24 mouse cellular contexts compared by ENCODE assay signal in genomic region chrX:166341795-166342194, GRCm38 (mm10).
"Had no signal": no experiment of that assay in that cellular context is flagged by ENCODE, and none has a peak within 500 bp of the region (broad histone marks: within the 10 kb centered on the region; RNA-seq: fewer than 3 reads in every experiment).

No protein-coding gene starts in this region.

- H3K36me3 ChIP-seq: heart, embryonic 13.5 days; heart, embryonic 15.5 days; hindbrain, embryonic 10.5 days; hindbrain, embryonic 12.5 days; intestine, embryonic 15.5 days; limb, embryonic 10.5 days; limb, embryonic 12.5 days had no signal

- H3K9me3 ChIP-seq: heart, embryonic 13.5 days; heart, embryonic 15.5 days; hindbrain, embryonic 10.5 days; hindbrain, embryonic 12.5 days; intestine, embryonic 15.5 days; limb, embryonic 10.5 days; limb, embryonic 12.5 days had no signal

- H3K27ac ChIP-seq: gastrocnemius, adult 2 months; heart, adult 2 months; heart, embryonic 13.5 days; heart, embryonic 15.5 days; hindbrain, embryonic 10.5 days; hindbrain, embryonic 12.5 days; hindbrain, embryonic 14.5 days; intestine, embryonic 15.5 days; limb, embryonic 10.5 days; limb, embryonic 12.5 days had no signal

- ATAC-seq: hindbrain, embryonic 16.5 days; inflammation-experienced regulatory T-cells, adult 6 months; intestine, embryonic 15.5 days; intestine, postnatal 0 days had no signal

- H3K27me3 ChIP-seq: heart, embryonic 13.5 days; heart, embryonic 15.5 days; intestine, embryonic 15.5 days had no signal

- H3K4me1 ChIP-seq: heart, embryonic 13.5 days; heart, embryonic 15.5 days; hindbrain, embryonic 10.5 days; hindbrain, embryonic 12.5 days; intestine, embryonic 15.5 days; limb, embryonic 10.5 days; limb, embryonic 12.5 days had no signal

- H3K4me3 ChIP-seq: gastrocnemius, adult 2 months; heart, adult 2 months; heart, embryonic 13.5 days; heart, embryonic 15.5 days; hindbrain, embryonic 10.5 days; hindbrain, embryonic 12.5 days; intestine, embryonic 15.5 days; limb, embryonic 10.5 days; limb, embryonic 12.5 days had no signal

- DNase-seq: gastrocnemius, adult 2 months; gastrocnemius, postnatal 10 days; gastrocnemius, postnatal 25 days; heart, adult 11 months; heart, adult 2 months; heart, postnatal 14 days; heart, postnatal 36 days; kidney, adult 18-20 months; kidney, adult 8-10 months; kidney, postnatal 10 days; kidney, postnatal 25 days; kidney, postnatal 4 days; liver had no signal
